Mouse (Mus musculus) induced T-regulatory cell, adult 2 months (primary cell): ENCODE measurements at regions not wholly inside any gene's neighbourhood (a gene's known extent, or its start where the extent isn't known, plus 50 kb on each side); places are given as distances from the start of the nearest gene placed in this dataset.

Experiments used
- DNase-seq: peaks from one replicate; pipeline ENCODE4 v3.0.0-alpha.2; 2012; ENCODE audit warnings: low read depth

- no peak for DNase-seq
Observed at GRCm38 (mm10) chr19:26475754-26476153, 129.1 kb upstream of the Smarca2 start.

GRCm38 (mm10) chr19:26478055-26478737, 126.7 kb upstream of the Smarca2 start:
- no peak for DNase-seq

- DNase-seq = no peak
Observed at GRCm38 (mm10) chr19:26484322-26484721, 120.5 kb upstream of the Smarca2 start.

- no peak for DNase-seq
Observed at GRCm38 (mm10) chr19:26492806-26493205, 112.0 kb upstream of the Smarca2 start.

GRCm38 (mm10) chr19:26501064-26501463, 103.8 kb upstream of the Smarca2 start:
- no peak for DNase-seq

GRCm38 (mm10) chr19:26504027-26504426, 100.8 kb upstream of the Smarca2 start:
- no peak for DNase-seq

GRCm38 (mm10) chr19:26506802-26507201, 98.0 kb upstream of the Smarca2 start:
- DNase-seq = no peak

- no peak for DNase-seq
Observed at GRCm38 (mm10) chr19:26507986-26508385, 96.9 kb upstream of the Smarca2 start.

GRCm38 (mm10) chr19:26508616-26509015, 96.2 kb upstream of the Smarca2 start:
- no peak for DNase-seq

- DNase-seq = no peak
Observed at GRCm38 (mm10) chr19:26509240-26509639, 95.6 kb upstream of the Smarca2 start.

GRCm38 (mm10) chr19:26510185-26510584, 94.7 kb upstream of the Smarca2 start:
- no peak for DNase-seq

GRCm38 (mm10) chr19:26510887-26511286, 94.0 kb upstream of the Smarca2 start:
- DNase-seq = peak; percentile 6

- no peak for DNase-seq
Observed at GRCm38 (mm10) chr19:26511756-26512155, 93.1 kb upstream of the Smarca2 start.

GRCm38 (mm10) chr19:26524583-26524982, 80.3 kb upstream of the Smarca2 start:
- no peak for DNase-seq

- no peak for DNase-seq
Observed at GRCm38 (mm10) chr19:26531390-26531789, 73.5 kb upstream of the Smarca2 start.

GRCm38 (mm10) chr19:26532509-26532908, 72.3 kb upstream of the Smarca2 start:
- no peak for DNase-seq

- no peak for DNase-seq
Observed at GRCm38 (mm10) chr19:26545671-26546070, 59.2 kb upstream of the Smarca2 start.

GRCm38 (mm10) chr19:26547522-26547921, 57.3 kb upstream of the Smarca2 start:
- no peak for DNase-seq

GRCm38 (mm10) chr19:26548562-26549270, 56.1 kb upstream of the Smarca2 start:
- no peak for DNase-seq

GRCm38 (mm10) chr19:26550299-26550698, 54.6 kb upstream of the Smarca2 start:
- no peak for DNase-seq
